Mouse (Mus musculus): Measurements from ENCODE around the gene Il31ra.

DNA sequence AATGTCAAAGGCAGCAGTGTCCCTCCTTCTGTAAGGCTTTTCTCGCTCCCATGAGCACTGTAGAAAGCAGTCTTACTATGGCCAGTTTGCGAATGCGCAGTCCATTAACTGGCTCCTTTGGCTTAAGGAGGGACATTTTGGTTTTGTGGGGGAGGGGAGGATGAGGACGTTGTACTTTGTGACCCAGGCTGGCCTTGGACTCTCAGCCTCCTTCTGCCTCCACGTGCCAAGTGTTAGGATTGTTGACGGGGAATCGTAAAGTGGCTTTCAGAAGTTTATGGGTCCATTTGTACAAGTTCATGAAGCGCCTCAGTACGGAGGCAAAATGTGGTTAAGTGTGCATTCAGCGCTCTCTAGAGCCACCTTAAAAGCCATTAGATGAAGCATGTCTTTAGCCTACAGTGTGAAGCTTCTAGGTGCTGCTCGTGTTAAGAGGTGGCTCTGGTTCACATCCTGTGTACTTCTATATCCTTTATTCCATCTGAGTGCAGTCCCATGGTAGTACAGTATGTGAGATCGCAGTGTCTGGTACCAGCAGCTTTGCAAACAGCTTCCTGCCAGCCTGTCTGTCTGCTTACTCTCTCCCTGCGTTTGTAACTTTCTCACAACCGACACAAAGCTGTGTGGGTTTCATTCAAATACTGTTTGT lies 102.4 kb downstream of the Il31ra start:
- TF ChIP-seq CTCF (IDR thresholded peaks at IDR 0.05; ENCODE audit: borderline replicate concordance, control insufficient read depth, extremely low read depth, insufficient read depth, low read length, poor library complexity) = no peak
- no peak for TF ChIP-seq POLR2A (IDR thresholded peaks at IDR 0.05; ENCODE audit: control insufficient read depth, extremely low read depth, insufficient read depth, low read length, poor library complexity)

Measured in thymus, adult 2 months (tissue).